Mouse (Mus musculus) heart, adult 2 months (tissue): ENCODE data around the gene Crim1.
"Not testable (repeated sequence)": the region's sequence is repeated elsewhere in the genome, so short reads cannot be mapped to it uniquely, and the experiment has no call there.

Source experiments
- CTCF ChIP-seq: fragments of 200-600 bp; IDR thresholded peaks from 2 replicates; pipeline ENCODE4 v1.8.1; 2022; ENCODE audit warnings: antibody characterized with exemption, mild to moderate bottlenecking, moderate library complexity
- POLR2A ChIP-seq: fragments of 200-500 bp; IDR thresholded peaks from 2 replicates; pipeline ENCODE4 v1.6.1; 2011; ENCODE audit warnings: mild to moderate bottlenecking, low read depth, low read length, control low read depth; ENCODE audit not compliant: insufficient read depth

- not testable (repeated sequence) for TF ChIP-seq CTCF, POLR2A
Observed at GRCm38 (mm10) chr17:78253587-78253986, 53.5 kb downstream of the Crim1 start.
